Mouse (Mus musculus) pancreas, adult 10 weeks (tissue): Measurements from ENCODE around the gene Zfhx2. TPM values are rescaled to one million over a fixed set of nuclear protein-coding genes. Genes with fewer than 3 reads are reported as not detected.

Source experiments
- polyA plus RNA-seq: library from polyadenylated mRNA; stranded (reverse); fragments of 350-450 nt; fragmentation: Illumina TruSeq; extraction: RNeasy Lipid Tissue Mini Kit (QIAGEN cat#74804); gene quantifications from one replicate; pipeline ENCODE4 v1.2.3, GENCODE M21; 2015; ENCODE audit warnings: low read depth, low replicate concordance; ENCODE audit not compliant: insufficient read depth

Zfhx2 gene
- 2.1 TPM for polyA plus RNA-seq

GRCm38 (mm10) chr14:55092011-55092577 is at the start of gene Zfhx2:
Gene Zfhx2, minus strand, starts transcription at chr14:55092324.

GRCm38 (mm10) chr14:55116425-55117200 is 24.5 kb upstream of the Zfhx2 start, which contains the start of gene Jph4:
Gene Jph4, minus strand, starts transcription at chr14:55116935.

GRCm38 (mm10) chr14:55105836-55106809 is 14.0 kb upstream of the Zfhx2 start, which contains the start of gene Ap1g2:
Gene Ap1g2, minus strand, starts transcription at chr14:55106593.

GRCm38 (mm10) chr14:55094704-55095231 is 2.6 kb upstream of the Zfhx2 start, which contains the start of gene Thtpa:
Gene Thtpa, plus strand, starts transcription at chr14:55094784.

GRCm38 (mm10) chr14:55014991-55015766 is 76.9 kb downstream of the Zfhx2 start, which contains the start of gene Ngdn:
Gene Ngdn, plus strand, starts transcription at chr14:55015454.

Other genes starting within 250 kb of the Zfhx2 start
- 2.0 TPM for gene Homez, start 221.4 kb downstream of the Zfhx2 start, polyA plus RNA-seq
- 5.1 TPM for gene Ppp1r3e, start 214.8 kb downstream of the Zfhx2 start, polyA plus RNA-seq
- 10.9 TPM for gene Bcl2l2, start 208.9 kb downstream of the Zfhx2 start, polyA plus RNA-seq
- gene Gm20521, start 208.9 kb downstream of the Zfhx2 start, polyA plus RNA-seq = not detected
- gene Pabpn1, start 199.8 kb downstream of the Zfhx2 start, polyA plus RNA-seq = 68.9 TPM
- 21.4 TPM for gene Slc22a17, start 179.2 kb downstream of the Zfhx2 start, polyA plus RNA-seq
- gene Efs, start 166.2 kb downstream of the Zfhx2 start, polyA plus RNA-seq = 2.7 TPM
- gene Il25, start 159.6 kb downstream of the Zfhx2 start, polyA plus RNA-seq = not detected
- gene Cmtm5, start 156.1 kb downstream of the Zfhx2 start, polyA plus RNA-seq = 1.1 TPM
- 1.1 TPM for gene Myh6, start 125.4 kb downstream of the Zfhx2 start, polyA plus RNA-seq
- gene Gm17428, start 115.4 kb downstream of the Zfhx2 start, polyA plus RNA-seq = not detected
- gene Myh7, start 97.7 kb downstream of the Zfhx2 start, polyA plus RNA-seq = not detected
- 11.8 TPM for gene Ngdn, start 76.9 kb downstream of the Zfhx2 start, polyA plus RNA-seq
- gene Thtpa, start 2.5 kb upstream of the Zfhx2 start, polyA plus RNA-seq = 4.2 TPM
- gene Ap1g2, start 14.3 kb upstream of the Zfhx2 start, polyA plus RNA-seq = 24.3 TPM
- gene Jph4, start 24.6 kb upstream of the Zfhx2 start, polyA plus RNA-seq = 0.72 TPM
- not detected for gene Dhrs2, start 129.7 kb upstream of the Zfhx2 start, polyA plus RNA-seq